Mouse (Mus musculus) stomach, postnatal 0 days (tissue): ENCODE results near the gene Slc41a2. TPM values are rescaled to one million over a fixed set of nuclear protein-coding genes. Genes with fewer than 3 reads are reported as not detected.

Source experiments
- ATAC-seq: fragments of 200-750 bp; cut with Nextera tagmentation; 2 replicates; pipeline ENCODE4 v1.8.0; 2017; ENCODE audit not compliant: low FRiP score, low TSS enrichment
- DNase-seq: peaks from one replicate; pipeline ENCODE4 v3.0.0-alpha.2; 2016; ENCODE audit warnings: low spot score
- H3K27ac ChIP-seq: fragments of 300-500 bp; sonication (generic); replicated peaks from 2 replicates; pipeline ENCODE4 v1.5.1; 2014; ENCODE audit warnings: mild to moderate bottlenecking, control low read depth
- H3K27me3 ChIP-seq: fragments of 300-500 bp; sonication (generic); 2 replicates; pipeline ENCODE4 v1.6.1; 2014; ENCODE audit warnings: low read length; ENCODE audit not compliant: control insufficient read depth, insufficient read depth
- H3K36me3 ChIP-seq: fragments of 300-500 bp; sonication (generic); 2 replicates; pipeline ENCODE4 v1.6.1; 2014; ENCODE audit warnings: low read length, mixed read lengths; ENCODE audit not compliant: control insufficient read depth, insufficient read depth
- H3K4me1 ChIP-seq: fragments of 300-500 bp; sonication (generic); replicated peaks from 2 replicates; pipeline ENCODE4 v1.6.1; 2014; ENCODE audit warnings: antibody characterized with exemption; ENCODE audit not compliant: control insufficient read depth, insufficient read depth
- H3K4me2 ChIP-seq: fragments of 300-500 bp; sonication (generic); replicated peaks from 2 replicates; pipeline ENCODE4 v1.6.1; 2014; ENCODE audit warnings: low read depth, mild to moderate bottlenecking, control low read depth, moderate library complexity
- H3K4me3 ChIP-seq: fragments of 300-500 bp; sonication (generic); 2 replicates; pipeline ENCODE4 v1.5.1; 2014; ENCODE audit warnings: low read depth, low read length, control low read depth
- H3K9ac ChIP-seq: fragments of 300-500 bp; sonication (generic); 2 replicates; pipeline ENCODE4 v1.6.1; 2014; ENCODE audit warnings: mild to moderate bottlenecking, low read length, control low read depth, mixed read lengths
- H3K9me3 ChIP-seq: fragments of 300-500 bp; sonication (generic); 2 replicates; pipeline ENCODE4 v1.6.1; 2016; ENCODE audit warnings: low read length; ENCODE audit not compliant: control insufficient read depth
- CTCF ChIP-seq: IDR thresholded peaks from 2 replicates; pipeline ENCODE4 v1.5.1; 2016; ENCODE audit warnings: antibody characterized with exemption, low read depth, mild to moderate bottlenecking, moderate library complexity
- EP300 ChIP-seq: optimal IDR thresholded peaks from 2 replicates; pipeline ENCODE3; 2016; ENCODE audit warnings: antibody characterized with exemption
- WGBS: fragments of 180-500 bp; shearing (Covaris S2); extraction: QIAGEN DNeasy Blood & Tissue Kit; methylation state at CpG from one replicate; pipeline ENCODE4 v1.1.7; 2014; 5-methylcytosine and 5-hydroxymethylcytosine counted together
- polyA plus RNA-seq: library from polyadenylated mRNA; unstranded; fragments of >200 nt; fragmentation: Nextera tagmentation; extraction: Ambion mirVana; gene quantifications from 2 replicates; pipeline ENCODE4 v1.2.1, GENCODE M21; 2015

Slc41a2 gene
- polyA plus RNA-seq, 1 experiment from 2014 or later, result 0.92 TPM

DNA sequence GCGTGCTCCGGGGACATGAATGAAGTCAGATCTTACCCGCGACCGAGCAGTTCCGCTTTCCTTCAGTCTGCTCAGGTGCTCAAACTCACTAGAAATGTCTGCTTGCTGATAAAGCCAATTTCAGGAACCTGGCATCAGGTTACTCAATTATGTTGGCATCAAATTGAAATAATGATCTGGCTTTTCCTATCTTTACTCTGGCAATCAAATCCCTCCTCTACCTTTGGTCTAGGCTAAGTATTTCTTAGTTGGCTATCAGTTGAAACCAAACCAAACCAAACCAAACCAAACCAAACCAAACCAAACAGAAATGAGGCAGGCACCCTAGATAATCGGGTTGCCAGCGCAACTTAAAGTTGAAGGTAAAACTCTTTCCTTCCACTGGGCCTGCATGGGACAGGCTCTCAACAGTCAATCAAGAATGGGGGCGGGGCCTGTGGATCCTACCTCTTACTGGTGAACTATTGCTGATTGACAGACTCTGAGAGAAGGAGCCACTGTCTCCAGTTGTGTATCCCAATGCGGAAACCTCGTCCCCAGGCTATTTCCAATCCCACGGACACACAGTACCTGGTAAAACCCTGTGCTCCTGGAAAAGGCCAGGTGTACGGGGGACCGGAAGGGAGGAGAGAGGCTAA is 10.9 kb downstream of the Slc41a2 start:
- 88% methylated on average over 14 of the region's 14 CpGs for WGBS
- Histone ChIP-seq H3K27me3 (no peaks in the 10 kb centered on the region), H3K9ac (no peak overlapping the region), H3K4me1 (no peaks in the 10 kb centered on the region), H3K4me3 (no peak overlapping the region), H3K27ac (no peak overlapping the region), H3K36me3 (no peaks in the 10 kb centered on the region), H3K9me3 (no peaks in the 10 kb centered on the region), H3K4me2 (no peak overlapping the region)
- TF ChIP-seq CTCF (no peak), EP300 (no peak)
- ATAC-seq, result no peak
- no peak for DNase-seq

GRCm38 (mm10) chr10:83325903-83326302 is 11.8 kb downstream of the Slc41a2 start:
- Histone ChIP-seq H3K9me3 (no peaks in the 10 kb centered on the region), H3K27me3 (no peaks in the 10 kb centered on the region), H3K4me2 (no peak overlapping the region), H3K36me3 (no peaks in the 10 kb centered on the region), H3K9ac (no peak overlapping the region), H3K27ac (no peak overlapping the region), H3K4me3 (no peak overlapping the region), H3K4me1 (no peaks in the 10 kb centered on the region)
- TF ChIP-seq CTCF, result no peak
- no peak for TF ChIP-seq EP300
- no peak for DNase-seq
- no peak for ATAC-seq
- 85% methylated on average over 1 of the region's 1 CpGs for WGBS

GRCm38 (mm10) chr10:83324871-83325270 is 12.8 kb downstream of the Slc41a2 start:
- H3K4me1 ChIP-seq, result no peaks in the 10 kb centered on the region
- H3K27ac ChIP-seq, result no peak overlapping the region
- H3K36me3 ChIP-seq, result no peaks in the 10 kb centered on the region
- no peak for TF ChIP-seq EP300
- TF ChIP-seq CTCF, result no peak
- DNase-seq (no peak), ATAC-seq (no peak)
- H3K4me3 ChIP-seq, result no peak overlapping the region
- no peaks in the 10 kb centered on the region for H3K27me3 ChIP-seq
- H3K9ac ChIP-seq, result no peak overlapping the region
- no peaks in the 10 kb centered on the region for H3K9me3 ChIP-seq
- 48% methylated on average over 3 of the region's 3 CpGs for WGBS
- H3K4me2 ChIP-seq, result no peak overlapping the region

GRCm38 (mm10) chr10:83322551-83323100 is 15.1 kb downstream of the Slc41a2 start:
- no peaks in the 10 kb centered on the region for H3K9me3 ChIP-seq
- 33% methylated on average over 7 of the region's 7 CpGs for WGBS
- no peak overlapping the region for H3K9ac ChIP-seq
- H3K27ac ChIP-seq, result no peak overlapping the region
- no peak overlapping the region for H3K4me2 ChIP-seq
- TF ChIP-seq CTCF (no peak), EP300 (no peak)
- H3K4me1 ChIP-seq, result no peaks in the 10 kb centered on the region
- no peaks in the 10 kb centered on the region for H3K36me3 ChIP-seq
- H3K4me3 ChIP-seq, result no peak overlapping the region
- ATAC-seq (no peak), DNase-seq (no peak)
- no peaks in the 10 kb centered on the region for H3K27me3 ChIP-seq

DNA sequence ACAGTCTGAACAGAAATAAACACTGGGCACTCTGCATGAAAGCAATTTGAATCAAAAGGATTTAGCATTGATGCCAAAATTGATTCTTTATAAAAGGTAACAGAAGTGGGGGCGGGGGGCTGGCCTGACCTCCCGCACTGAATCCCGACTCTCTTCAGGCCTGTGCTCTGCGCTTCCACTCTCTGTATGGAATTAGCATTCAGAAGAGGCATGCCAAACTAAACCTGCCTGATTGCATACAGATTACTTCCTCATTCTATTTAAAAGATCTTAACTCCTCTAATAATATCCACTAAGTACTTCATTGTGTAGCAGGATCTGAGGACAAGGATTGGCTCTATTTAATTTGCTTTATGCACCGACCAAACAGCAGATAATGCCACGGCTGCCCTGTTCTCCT is 16.2 kb downstream of the Slc41a2 start:
- H3K4me3 ChIP-seq, result no peak overlapping the region
- no peaks in the 10 kb centered on the region for H3K27me3 ChIP-seq
- no peaks in the 10 kb centered on the region for H3K36me3 ChIP-seq
- no peak overlapping the region for H3K4me2 ChIP-seq
- no peaks in the 10 kb centered on the region for H3K9me3 ChIP-seq
- WGBS, result 61% methylated on average over 6 of the region's 6 CpGs
- TF ChIP-seq CTCF (no peak), EP300 (no peak)
- H3K27ac ChIP-seq, result no peak overlapping the region
- ATAC-seq (no peak), DNase-seq (no peak)
- no peak overlapping the region for H3K9ac ChIP-seq
- H3K4me1 ChIP-seq, result no peaks in the 10 kb centered on the region

DNA sequence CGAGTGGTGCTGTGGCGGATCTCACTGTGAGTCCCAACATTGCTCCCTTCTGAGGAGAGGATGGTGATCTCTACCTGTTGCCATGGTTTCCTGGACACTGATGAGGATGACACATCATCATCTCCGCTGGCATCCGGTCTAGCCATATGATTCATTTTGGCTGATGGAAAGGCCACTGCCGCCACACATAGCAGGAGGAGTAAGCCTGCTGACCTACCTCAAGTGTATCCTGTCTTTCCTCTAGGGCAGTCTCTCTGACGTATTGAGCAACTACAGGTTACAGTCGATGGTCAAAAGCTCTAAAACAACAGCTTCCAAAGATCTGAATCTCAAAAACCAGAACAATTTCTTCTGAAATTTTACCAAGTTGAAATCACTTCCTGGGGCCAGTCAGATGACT is 16.8 kb downstream of the Slc41a2 start:
- no peak overlapping the region for H3K27ac ChIP-seq
- no peaks in the 10 kb centered on the region for H3K4me1 ChIP-seq
- 86% methylated on average over 7 of the region's 7 CpGs for WGBS
- H3K9ac ChIP-seq, result no peak overlapping the region
- H3K9me3 ChIP-seq, result no peaks in the 10 kb centered on the region
- H3K36me3 ChIP-seq, result no peaks in the 10 kb centered on the region
- H3K4me2 ChIP-seq, result no peak overlapping the region
- H3K27me3 ChIP-seq, result no peaks in the 10 kb centered on the region
- DNase-seq (no peak), ATAC-seq (no peak)
- TF ChIP-seq CTCF (no peak), EP300 (no peak)
- H3K4me3 ChIP-seq, result no peak overlapping the region
